Mouse (Mus musculus): Measurements from ENCODE around the gene Khdc1c. TPM values are rescaled to one million over a fixed set of nuclear protein-coding genes. Genes with fewer than 3 reads are reported as not detected.
A peak's percentile ranks its signal among the peaks of the same experiment; 100 is the strongest.

Gene Khdc1c
- polyA plus RNA-seq, 1 experiment from 2014 or later = not detected

DNA sequence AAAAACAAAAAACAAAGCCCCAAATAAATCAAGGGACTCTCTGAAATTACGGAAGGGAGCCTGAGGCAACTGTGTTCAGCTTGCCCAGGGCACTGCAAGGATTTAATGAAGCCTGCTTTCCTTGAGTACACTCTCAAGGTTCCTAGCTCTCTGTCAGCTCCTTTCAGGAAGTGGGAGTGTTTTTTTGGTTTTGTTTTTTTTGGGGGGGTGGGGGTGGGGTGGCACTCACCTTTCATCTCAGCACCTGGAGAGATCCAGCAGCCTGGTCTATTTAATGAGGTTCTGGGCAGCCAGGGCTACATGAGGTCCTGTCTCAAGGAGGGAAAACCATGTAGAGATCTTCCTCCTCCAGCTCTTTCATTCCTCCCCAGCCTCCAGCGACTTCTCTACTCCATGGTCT is 18.8 kb upstream of the Khdc1c start, which contains the start of gene Khdc1a:
Gene Khdc1a, plus strand, starts transcription at position 301 of the 400 bp plus-strand sequence.
- H3K9me3 ChIP-seq = no peaks in the 10 kb centered on the region; the same call in 1 of the 2 replicates
- H3K4me2 ChIP-seq = no peak within 1 kb of the TSS
- H3K36me3 ChIP-seq = no peaks in the 10 kb centered on the region
- no peaks in the 10 kb centered on the region for H3K27me3 ChIP-seq (replicated peaks)
- H3K27ac ChIP-seq (replicated peaks) = no peak within 1 kb of the TSS
- no peak for ATAC-seq (ENCODE audit: extremely low read depth, insufficient number of reproducible peaks, low FRiP score, low TSS enrichment)
- H3K4me3 ChIP-seq = no peak within 1 kb of the TSS
- no peaks in the 10 kb centered on the region for H3K4me1 ChIP-seq
- 69% methylated on average over 2 of the region's 2 CpGs for WGBS
- H3K9ac ChIP-seq = no peak within 1 kb of the TSS

DNA sequence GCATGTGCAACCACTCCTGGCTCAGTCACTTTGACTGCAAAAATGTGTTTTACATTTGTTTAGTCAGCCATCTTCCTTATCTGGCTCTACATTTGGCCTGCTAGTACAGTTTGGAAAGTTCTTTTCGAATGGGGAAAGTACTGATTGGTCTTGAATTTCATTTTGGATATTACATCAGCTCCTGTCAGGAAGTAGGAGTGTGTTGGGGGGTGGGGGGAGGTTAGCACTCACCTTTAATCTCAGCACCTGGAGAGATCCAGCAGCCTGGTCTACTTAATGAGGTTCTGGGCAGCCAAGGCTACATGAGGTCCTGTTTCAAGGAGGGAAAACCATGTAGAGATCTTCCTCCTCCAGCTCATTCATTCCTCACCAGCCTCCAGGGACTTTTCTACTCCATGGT is 15.1 kb downstream of the Khdc1c start, which contains the start of gene Khdc1b:
Gene Khdc1b, plus strand, starts transcription at position 301 of the 400 bp plus-strand sequence.
- no peaks in the 10 kb centered on the region for H3K27me3 ChIP-seq (replicated peaks)
- no peak for ATAC-seq (ENCODE audit: extremely low read depth, insufficient number of reproducible peaks, low FRiP score, low TSS enrichment)
- 67% methylated on average over 1 of the region's 1 CpGs for WGBS

DNA sequence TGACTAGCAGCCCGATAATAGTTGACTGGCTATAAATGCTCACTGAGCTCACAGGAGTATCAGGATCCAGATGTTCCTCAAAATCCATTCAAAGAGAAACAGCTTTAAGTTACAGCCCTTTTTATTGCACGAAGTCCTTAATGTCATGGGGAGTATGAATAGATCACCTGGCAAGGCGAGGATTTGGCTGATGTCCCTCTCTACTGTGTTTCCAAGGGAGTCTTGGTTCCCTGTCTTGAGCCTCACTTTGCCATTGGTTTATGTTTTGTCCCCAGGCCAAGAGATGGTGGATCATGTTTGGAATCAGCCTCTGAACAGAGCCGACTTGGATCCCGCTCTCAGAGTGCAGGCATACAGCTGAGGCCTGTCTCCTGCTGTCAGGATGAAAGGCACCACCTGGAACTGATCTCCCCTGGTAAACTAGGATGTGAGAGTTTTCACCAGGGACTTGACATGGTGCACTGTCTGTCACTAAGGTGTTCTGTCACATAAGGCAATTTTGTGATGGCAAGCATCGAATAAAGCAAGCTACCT is 23.1 kb downstream of the Khdc1c start:
- Histone ChIP-seq H3K9ac (no peak overlapping the region), H3K4me2 (no peak overlapping the region), H3K27me3 (replicated peaks) (no peaks in the 10 kb centered on the region), H3K27ac (replicated peaks) (no peak overlapping the region), H3K4me1 (no peaks in the 10 kb centered on the region), H3K4me3 (no peak overlapping the region), H3K36me3 (no peaks in the 10 kb centered on the region), H3K9me3 (no peaks in the 10 kb centered on the region)
- ATAC-seq (ENCODE audit: extremely low read depth, insufficient number of reproducible peaks, low FRiP score, low TSS enrichment) = no peak
- 69% methylated on average over 6 of the region's 6 CpGs for WGBS

More for the DNA sequence above, 15.1 kb downstream of the Khdc1c start, which contains the start of gene Khdc1b:
- Histone ChIP-seq H3K36me3 (no peaks in the 10 kb centered on the region), H3K9me3 (no peaks in the 10 kb centered on the region), H3K4me3 (no peak within 1 kb of the TSS), H3K9ac (no peak within 1 kb of the TSS), H3K4me2 (no peak within 1 kb of the TSS), H3K27ac (replicated peaks) (no peak within 1 kb of the TSS), H3K4me1 (no peaks in the 10 kb centered on the region; the same call in 1 of the 2 replicates)

- Histone ChIP-seq H3K27ac (replicated peaks) (no peak overlapping the region), H3K9ac (no peak overlapping the region), H3K4me3 (no peak overlapping the region), H3K36me3 (peaks cover 25% of the 10 kb centered on the region), H3K4me2 (no peak overlapping the region), H3K4me1 (peaks cover 7% of the 10 kb centered on the region; the same call in 1 of the 2 replicates), H3K27me3 (replicated peaks) (no peaks in the 10 kb centered on the region), H3K9me3 (no peaks in the 10 kb centered on the region)
- 40% methylated on average over 8 of the region's 8 CpGs for WGBS
- ATAC-seq (ENCODE audit: extremely low read depth, insufficient number of reproducible peaks, low FRiP score, low TSS enrichment) = no peak
Measured at GRCm38 (mm10) chr1:21402804-21403203, 34.7 kb downstream of the Khdc1c start.

DNA sequence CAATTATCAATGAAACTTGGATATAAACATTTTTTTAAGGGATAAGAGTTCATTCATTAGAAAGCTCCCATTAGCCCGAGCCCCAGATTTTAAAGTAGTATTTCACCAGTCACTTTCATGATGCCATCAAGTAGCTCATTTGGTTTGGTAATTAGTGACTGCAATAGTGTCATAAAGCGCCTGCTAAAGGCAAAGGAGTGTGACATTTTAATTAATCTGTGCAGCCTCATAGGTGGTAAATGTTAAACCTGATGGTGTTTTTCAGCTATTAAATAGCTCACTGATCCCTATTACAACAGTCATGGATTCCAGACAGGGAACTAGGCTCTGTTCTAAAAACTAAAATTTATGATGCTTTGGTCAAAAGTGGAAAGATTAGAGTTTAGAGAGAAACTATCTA is 39.1 kb downstream of the Khdc1c start:
- H3K9ac ChIP-seq = no peak overlapping the region
- no peak overlapping the region for H3K27ac ChIP-seq (replicated peaks)
- ATAC-seq (ENCODE audit: extremely low read depth, insufficient number of reproducible peaks, low FRiP score, low TSS enrichment) = no peak
- no peaks in the 10 kb centered on the region for H3K9me3 ChIP-seq
- H3K4me3 ChIP-seq = no peak overlapping the region
- H3K4me1 ChIP-seq = peaks cover 7% of the 10 kb centered on the region; the same call in 1 of the 2 replicates
- WGBS = 69% methylated on average over 2 of the region's 2 CpGs
- no peaks in the 10 kb centered on the region for H3K27me3 ChIP-seq (replicated peaks)
- H3K36me3 ChIP-seq = peaks cover 13% of the 10 kb centered on the region
- H3K4me2 ChIP-seq = no peak overlapping the region

- no peaks in the 10 kb centered on the region for H3K27me3 ChIP-seq (replicated peaks)
- H3K27ac ChIP-seq (replicated peaks) = no peak overlapping the region
Measured at GRCm38 (mm10) chr1:21411331-21412196, 43.4 kb downstream of the Khdc1c start.

GRCm38 (mm10) chr1:21412197-21412555 is 44.0 kb downstream of the Khdc1c start:
- H3K4me1 ChIP-seq = peaks cover 8% of the 10 kb centered on the region; the same call in 1 of the 2 replicates
- H3K4me2 ChIP-seq = no peak overlapping the region
- ATAC-seq (ENCODE audit: extremely low read depth, insufficient number of reproducible peaks, low FRiP score, low TSS enrichment) = no peak
- H3K27ac ChIP-seq (replicated peaks) = no peak overlapping the region
- 83% methylated on average over 2 of the region's 2 CpGs for WGBS
- no peak overlapping the region for H3K9ac ChIP-seq
- no peaks in the 10 kb centered on the region for H3K36me3 ChIP-seq
- H3K4me3 ChIP-seq = no peak overlapping the region
- H3K9me3 ChIP-seq = no peaks in the 10 kb centered on the region
- no peaks in the 10 kb centered on the region for H3K27me3 ChIP-seq (replicated peaks)

More at GRCm38 (mm10) chr1:21411331-21412196, 43.4 kb downstream of the Khdc1c start:
- H3K4me2 ChIP-seq = peak overlapping the region; percentile 1; the same call in 1 of the 2 replicates
- ATAC-seq (ENCODE audit: extremely low read depth, insufficient number of reproducible peaks, low FRiP score, low TSS enrichment) = no peak
- WGBS = 55% methylated on average over 18 of the region's 18 CpGs
- no peak overlapping the region for H3K9ac ChIP-seq
- H3K36me3 ChIP-seq = no peaks in the 10 kb centered on the region
- no peaks in the 10 kb centered on the region for H3K9me3 ChIP-seq
- peaks cover 8% of the 10 kb centered on the region; the same call in 1 of the 2 replicates for H3K4me1 ChIP-seq
- no peak overlapping the region for H3K4me3 ChIP-seq

GRCm38 (mm10) chr1:21419370-21419769 is 51.2 kb downstream of the Khdc1c start:
- no peak overlapping the region for H3K9ac ChIP-seq
- H3K4me3 ChIP-seq = no peak overlapping the region
- H3K4me1 ChIP-seq = peaks cover 6% of the 10 kb centered on the region; the same call in 1 of the 2 replicates
- no peak overlapping the region for H3K4me2 ChIP-seq
- no peaks in the 10 kb centered on the region for H3K9me3 ChIP-seq
- H3K27ac ChIP-seq (replicated peaks) = no peak overlapping the region
- ATAC-seq (ENCODE audit: extremely low read depth, insufficient number of reproducible peaks, low FRiP score, low TSS enrichment) = no peak
- H3K27me3 ChIP-seq (replicated peaks) = no peaks in the 10 kb centered on the region
- no peaks in the 10 kb centered on the region for H3K36me3 ChIP-seq

Other genes with a start within 250 kb of the Khdc1c start
- 11.8 and 12.3 TPM in 2 replicates for gene Tmem14a, start 149.8 kb upstream of the Khdc1c start, polyA plus RNA-seq (2015; fragmentation: Nextera tagmentation; extraction: Ambion mirVana)
- 0.56 and 0.76 TPM in 2 replicates for gene Gsta3, start 127.7 kb upstream of the Khdc1c start, polyA plus RNA-seq (2015; fragmentation: Nextera tagmentation; extraction: Ambion mirVana)
- 0.07 TPM in 1 of 2 replicates, not detected in the other for gene Khdc1a, start 18.7 kb upstream of the Khdc1c start, polyA plus RNA-seq (2015; fragmentation: Nextera tagmentation; extraction: Ambion mirVana)
- gene Khdc1b, start 15.2 kb downstream of the Khdc1c start, polyA plus RNA-seq (2015; fragmentation: Nextera tagmentation; extraction: Ambion mirVana) = 0.09 TPM in 1 of 2 replicates, not detected in the other